Mouse (Mus musculus): ENCODE measurements around the gene Pdcd1lg2.

- TF ChIP-seq POLR2A (IDR thresholded peaks at IDR 0.05; ENCODE audit: extremely low read depth, insufficient read depth, low read length), result no peak
- TF ChIP-seq CTCF (IDR thresholded peaks at IDR 0.05; ENCODE audit: low read depth, low read length), result no peak
Observed at GRCm38 (mm10) chr19:29454141-29454601, 43.5 kb downstream of the Pdcd1lg2 start.
